Mouse (Mus musculus) small intestine, adult 2 months (tissue): Measurements from ENCODE around the gene Rhoa. TPM values are rescaled to one million over a fixed set of nuclear protein-coding genes. Genes with fewer than 3 reads are reported as not detected.
"Not testable (repeated sequence)": the region's sequence is repeated elsewhere in the genome, so short reads cannot be mapped to it uniquely, and the experiment has no call there.

Experiments
- H3K27ac ChIP-seq: fragments of 200-500 bp; 2 replicates; pipeline ENCODE4 v1.5.1; 2012; ENCODE audit warnings: low read depth, low read length, control low read depth, inconsistent platforms; ENCODE audit not compliant: insufficient read depth
- H3K27me3 ChIP-seq: fragments of 200-500 bp; 2 replicates; pipeline ENCODE4 v1.6.1; 2012; ENCODE audit warnings: mild to moderate bottlenecking, moderate library complexity, low read length, inconsistent platforms; ENCODE audit not compliant: control insufficient read depth, insufficient read depth
- H3K36me3 ChIP-seq: fragments of 200-500 bp; 2 replicates; pipeline ENCODE4 v1.6.1; 2012; ENCODE audit warnings: mild to moderate bottlenecking, low read length, control low read depth, inconsistent platforms; ENCODE audit not compliant: control insufficient read depth, insufficient read depth
- H3K4me1 ChIP-seq: fragments of 200-500 bp; 2 replicates; pipeline ENCODE4 v1.6.1; 2012; ENCODE audit warnings: low read length, inconsistent platforms, mixed read lengths; ENCODE audit not compliant: control insufficient read depth, insufficient read depth, insufficient read length
- H3K4me3 ChIP-seq: fragments of 200-500 bp; 2 replicates; pipeline ENCODE4 v1.5.1; 2012; ENCODE audit warnings: low read depth, mild to moderate bottlenecking, control low read depth, inconsistent platforms, low read length, moderate library complexity
- CTCF ChIP-seq: fragments of 200-500 bp; IDR thresholded peaks from 2 replicates; pipeline ENCODE4 v1.5.1; 2012; ENCODE audit warnings: low read depth, mild to moderate bottlenecking, control low read depth, inconsistent platforms, low read length, moderate library complexity, mixed read lengths; ENCODE audit not compliant: insufficient replicate concordance, insufficient read length; ENCODE audit errors: extremely low read depth
- POLR2A ChIP-seq: fragments of 200-500 bp; IDR thresholded peaks from 2 replicates; pipeline ENCODE4 v1.6.1; 2012; ENCODE audit warnings: low read depth, mild to moderate bottlenecking, control low read depth, inconsistent platforms, low read length, moderate library complexity
- WGBS: fragments of 180-500 bp; shearing (Covaris S2); methylation state at CpG from one replicate; pipeline ENCODE4 v1.1.7; 2018; 5-methylcytosine and 5-hydroxymethylcytosine counted together
- polyA plus RNA-seq: library from polyadenylated mRNA; depleted of rRNA; stranded (reverse); fragments of >200 nt; gene quantifications from 2 replicates; pipeline ENCODE4 v1.2.3, GENCODE M21; 2012

The Rhoa gene
- polyA plus RNA-seq, 1 experiment, result 70.2 TPM

- H3K36me3 ChIP-seq, result no peaks in the 10 kb centered on the region
- H3K4me1 ChIP-seq, result peaks cover 26% of the 10 kb centered on the region; the same call in 1 of the 2 replicates
- H3K4me3 ChIP-seq, result peak overlapping the region; percentile 77
- TF ChIP-seq CTCF, result 0 out of 2 replicates have a peak, but pooled peaks have one; percentile 14
- no peak for TF ChIP-seq POLR2A
- WGBS, result 7% methylated on average over 10 of the region's 10 CpGs
- H3K27me3 ChIP-seq, result no peaks in the 10 kb centered on the region
- peak overlapping the region; percentile 74 for H3K27ac ChIP-seq
Measured at GRCm38 (mm10) chr9:108264191-108264921, 41.6 kb upstream of the Rhoa start.

GRCm38 (mm10) chr9:108266261-108266935 lies 39.5 kb upstream of the Rhoa start:
- peaks cover 31% of the 10 kb centered on the region; the same call in 1 of the 2 replicates for H3K4me1 ChIP-seq
- no peak overlapping the region for H3K27ac ChIP-seq
- TF ChIP-seq CTCF, result no peak
- no peak for TF ChIP-seq POLR2A
- no peaks in the 10 kb centered on the region for H3K36me3 ChIP-seq
- H3K27me3 ChIP-seq, result no peaks in the 10 kb centered on the region
- 80% methylated on average over 10 of the region's 10 CpGs for WGBS
- H3K4me3 ChIP-seq, result no peak overlapping the region

- no peak overlapping the region for H3K4me3 ChIP-seq
- 31% methylated on average over 7 of the region's 7 CpGs for WGBS
- no peaks in the 10 kb centered on the region for H3K36me3 ChIP-seq
- H3K27me3 ChIP-seq, result no peaks in the 10 kb centered on the region
- H3K4me1 ChIP-seq, result peaks cover 29% of the 10 kb centered on the region; the same call in 1 of the 2 replicates
- H3K27ac ChIP-seq, result peak overlapping the region; percentile 79
- no peak for TF ChIP-seq CTCF
- no peak for TF ChIP-seq POLR2A
Measured at GRCm38 (mm10) chr9:108267691-108268090, 38.2 kb upstream of the Rhoa start.

- H3K4me1 ChIP-seq, result peaks cover 33% of the 10 kb centered on the region; the same call in 1 of the 2 replicates
- H3K27ac ChIP-seq, result 0 out of 2 replicates have a peak overlapping the region, but pooled peaks have one; percentile 24
- H3K36me3 ChIP-seq, H3K4me3 ChIP-seq, H3K27me3 ChIP-seq: not testable (repeated sequence)
- 18% methylated on average over 7 of the region's 7 CpGs for WGBS
Measured at GRCm38 (mm10) chr9:108268701-108269100, 37.2 kb upstream of the Rhoa start.

GRCm38 (mm10) chr9:108271941-108272340 lies 34.0 kb upstream of the Rhoa start:
- Histone ChIP-seq H3K4me1 (peaks cover 35% of the 10 kb centered on the region; the same call in 1 of the 2 replicates), H3K4me3 (no peak overlapping the region), H3K27me3 (no peaks in the 10 kb centered on the region), H3K36me3 (no peaks in the 10 kb centered on the region), H3K27ac (peak overlapping the region; percentile 83)
- no peak for TF ChIP-seq POLR2A
- WGBS, result 9% methylated on average over 2 of the region's 2 CpGs

GRCm38 (mm10) chr9:108272691-108273090 lies 33.2 kb upstream of the Rhoa start:
- TF ChIP-seq POLR2A (no peak), CTCF (no peak)

GRCm38 (mm10) chr9:108273485-108273884 lies 32.4 kb upstream of the Rhoa start:
- H3K27ac ChIP-seq, result no peak overlapping the region
- TF ChIP-seq CTCF, result no peak
- TF ChIP-seq POLR2A, result no peak
- H3K4me3 ChIP-seq, result no peak overlapping the region
- WGBS, result 86% methylated on average over 4 of the region's 4 CpGs
- peaks cover 29% of the 10 kb centered on the region; the same call in 1 of the 2 replicates for H3K4me1 ChIP-seq
- no peaks in the 10 kb centered on the region for H3K36me3 ChIP-seq
- no peaks in the 10 kb centered on the region for H3K27me3 ChIP-seq

More at GRCm38 (mm10) chr9:108272691-108273090, 33.2 kb upstream of the Rhoa start:
- Histone ChIP-seq H3K27ac (peak overlapping the region; percentile 54; the same call in 1 of the 2 replicates), H3K4me3 (no peak overlapping the region), H3K27me3 (no peaks in the 10 kb centered on the region), H3K36me3 (no peaks in the 10 kb centered on the region), H3K4me1 (peaks cover 30% of the 10 kb centered on the region; the same call in 1 of the 2 replicates)
- 47% methylated on average over 5 of the region's 5 CpGs for WGBS
